Mouse (Mus musculus): ENCODE measurements around the gene Otof. TPM values are rescaled to one million over a fixed set of nuclear protein-coding genes. Genes with fewer than 3 reads are reported as not detected.

Otof gene
- total and polyA plus RNA-seq, 3 experiments = 0.04 to 0.07 TPM; not detected in 1

- in situ Hi-C loops (cut with MboI; ENCODE audit: low pct_ligation_motif_present, low pct_unique_long_range_greater_than_20kb, low sequenced_read_pairs) (no loop called here), dilution Hi-C loops (cut with MboI; ENCODE audit: extremely low pct_ligation_motif_present, extremely low pct_unique_long_range_greater_than_20kb, low sequenced_read_pairs) (no loop called here)
- no peaks in the 10 kb centered on the region for H3K27me3 ChIP-seq (replicated peaks)
- no peak overlapping the region for H3K27ac ChIP-seq (ENCODE audit: insufficient read depth, low read depth)
- H3K9ac ChIP-seq (ENCODE audit: insufficient read depth, low read depth) = no peak overlapping the region
- no peak for DNase-seq (ENCODE audit: extremely low read depth)
- H3K36me3 ChIP-seq (replicated peaks in 1 of 2; ENCODE audit: control insufficient read depth in 1 of 2, insufficient read depth in 1 of 2, low read length in 1 of 2) = no peaks in the 10 kb centered on the region
- no peaks in the 10 kb centered on the region for H3K9me3 ChIP-seq (replicated peaks; ENCODE audit: low read length)
- H3K4me1 ChIP-seq (ENCODE audit: control insufficient read depth in 1 of 2, insufficient read depth in 2 of 2) = peaks cover 0 to 6% of the 10 kb centered on the region in 2 experiments; a peak in 2 of 4 replicates
- TF ChIP-seq UBTF (IDR thresholded peaks at IDR 0.05; ENCODE audit: low read depth, low read length) (peak; percentile 62; the same call in 1 of the 2 replicates), CTCF (conservative IDR thresholded peaks at IDR 0.05 in 1 of 2, IDR thresholded peaks at IDR 0.05 in 1 of 2; ENCODE audit: low read depth in 2 of 2, low read length in 2 of 2) (no peak), TBP (conservative IDR thresholded peaks at IDR 0.05; ENCODE audit: low read depth, low read length) (peak; percentile 83)
- peak overlapping the region; percentile 6 for H3K4me2 ChIP-seq (ENCODE audit: insufficient read depth, low read depth, poor library complexity, severe bottlenecking)
- no peaks in the 10 kb centered on the region for H3K79me2 ChIP-seq (replicated peaks; ENCODE audit: control insufficient read depth, extremely low read depth, insufficient read depth, poor library complexity, severe bottlenecking)
- H3K4me3 ChIP-seq (replicated peaks in 1 of 3; ENCODE audit: low read depth in 2 of 3, low read length in 2 of 3, poor library complexity in 1 of 3) = no peak overlapping the region
These were observed 106.1 kb downstream of the Otof start for GRCm38 (mm10) chr5:30355559-30356159.

DNA sequence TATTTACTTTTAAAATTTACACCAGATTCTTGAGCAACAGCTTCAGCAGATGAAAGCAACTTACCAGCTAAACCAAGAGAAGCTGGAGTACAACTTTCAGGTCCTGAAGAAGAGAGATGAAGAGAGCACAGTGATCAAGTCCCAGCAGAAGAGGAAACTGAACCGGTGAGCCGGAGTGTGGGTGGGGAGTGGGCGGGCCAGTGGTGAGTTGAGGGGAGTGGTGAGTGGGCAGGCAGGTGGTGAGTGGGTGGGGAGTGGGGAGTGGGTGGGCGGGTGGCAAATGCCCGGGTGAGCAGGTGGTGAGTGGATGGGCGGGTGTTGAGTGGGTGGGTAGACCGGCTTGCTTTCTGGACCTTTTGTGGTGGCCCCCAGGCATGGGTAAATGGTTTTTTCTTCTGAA, 106.6 kb downstream of the Otof start:
- H3K36me3 ChIP-seq (replicated peaks in 1 of 2; ENCODE audit: control insufficient read depth in 1 of 2, insufficient read depth in 1 of 2, low read length in 1 of 2) = no peaks in the 10 kb centered on the region
- no peak for DNase-seq (ENCODE audit: extremely low read depth)
- H3K27ac ChIP-seq (ENCODE audit: insufficient read depth, low read depth) = no peak overlapping the region
- H3K9ac ChIP-seq (ENCODE audit: insufficient read depth, low read depth) = no peak overlapping the region
- no peaks in the 10 kb centered on the region for H3K27me3 ChIP-seq (replicated peaks)
- no peak overlapping the region for H3K4me3 ChIP-seq (replicated peaks in 1 of 3; ENCODE audit: low read depth in 2 of 3, low read length in 2 of 3, poor library complexity in 1 of 3)
- H3K4me2 ChIP-seq (ENCODE audit: insufficient read depth, low read depth, poor library complexity, severe bottlenecking) = peak overlapping the region; percentile 6
- dilution Hi-C loops (cut with MboI; ENCODE audit: extremely low pct_ligation_motif_present, extremely low pct_unique_long_range_greater_than_20kb, low sequenced_read_pairs) = no loop called here
- peaks cover 0 to 6% of the 10 kb centered on the region in 2 experiments; a peak in 2 of 4 replicates for H3K4me1 ChIP-seq (ENCODE audit: control insufficient read depth in 1 of 2, insufficient read depth in 2 of 2)
- H3K79me2 ChIP-seq (replicated peaks; ENCODE audit: control insufficient read depth, extremely low read depth, insufficient read depth, poor library complexity, severe bottlenecking) = no peaks in the 10 kb centered on the region
- TF ChIP-seq NELFE (IDR thresholded peaks at IDR 0.05; ENCODE audit: low read depth, low read length) (no peak), E2F4 (IDR thresholded peaks at IDR 0.05; ENCODE audit: insufficient replicate concordance, low read depth, low read length) (no peak), UBTF (IDR thresholded peaks at IDR 0.05; ENCODE audit: low read depth, low read length) (no peak), GABPA (IDR thresholded peaks at IDR 0.05; ENCODE audit: insufficient replicate concordance, low read depth, low read length) (no peak), JUN (IDR thresholded peaks at IDR 0.05; ENCODE audit: insufficient read depth, low read depth, low read length) (no peak)
- in situ Hi-C loops (cut with MboI; ENCODE audit: low pct_ligation_motif_present, low pct_unique_long_range_greater_than_20kb, low sequenced_read_pairs) = no loop called here
- H3K9me3 ChIP-seq (replicated peaks; ENCODE audit: low read length) = no peaks in the 10 kb centered on the region

DNA sequence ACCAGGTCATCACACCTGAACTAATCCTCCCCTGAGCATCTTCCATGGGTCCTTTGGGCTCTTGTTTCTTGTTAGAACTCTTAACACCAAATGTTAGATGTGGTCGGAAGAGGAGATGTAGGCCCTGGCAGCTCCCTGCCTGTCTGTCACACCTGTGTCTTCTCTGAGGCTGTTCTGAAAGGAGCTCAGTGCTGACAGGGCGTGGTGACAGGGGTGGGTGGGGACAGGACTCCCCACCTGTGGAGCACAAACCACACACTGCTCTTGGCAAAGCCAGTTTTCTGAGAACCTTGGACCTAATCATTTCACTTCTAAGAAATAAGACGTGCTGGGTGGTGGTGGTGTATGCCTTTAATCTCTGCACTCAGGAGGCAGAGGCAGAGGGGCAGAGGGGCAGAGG, 108.1 kb downstream of the Otof start:
- no peaks in the 10 kb centered on the region for H3K9me3 ChIP-seq (replicated peaks; ENCODE audit: low read length)
- H3K9ac ChIP-seq (ENCODE audit: insufficient read depth, low read depth) = no peak overlapping the region
- no peak overlapping the region for H3K4me3 ChIP-seq (replicated peaks in 1 of 3; ENCODE audit: low read depth in 2 of 3, low read length in 2 of 3, poor library complexity in 1 of 3)
- no peak for TF ChIP-seq MXI1 (IDR thresholded peaks at IDR 0.05; ENCODE audit: low read depth, low read length)
- TF ChIP-seq HCFC1 (IDR thresholded peaks at IDR 0.05; ENCODE audit: low read depth, low read length) = no peak
- no peak for TF ChIP-seq EP300 (IDR thresholded peaks at IDR 0.05; ENCODE audit: low read length)
- no peak for TF ChIP-seq JUND (conservative IDR thresholded peaks at IDR 0.05; ENCODE audit: low read depth, low read length)
- no peak for DNase-seq (ENCODE audit: extremely low read depth)
- H3K27ac ChIP-seq (ENCODE audit: insufficient read depth, low read depth) = no peak overlapping the region
- dilution Hi-C loops (cut with MboI; ENCODE audit: extremely low pct_ligation_motif_present, extremely low pct_unique_long_range_greater_than_20kb, low sequenced_read_pairs) (no loop called here), in situ Hi-C loops (cut with MboI; ENCODE audit: low pct_ligation_motif_present, low pct_unique_long_range_greater_than_20kb, low sequenced_read_pairs) (no loop called here)
- no peaks in the 10 kb centered on the region for H3K36me3 ChIP-seq (replicated peaks in 1 of 2; ENCODE audit: control insufficient read depth in 1 of 2, insufficient read depth in 1 of 2, low read length in 1 of 2)
- H3K4me2 ChIP-seq (ENCODE audit: insufficient read depth, low read depth, poor library complexity, severe bottlenecking) = no peak overlapping the region
- no peaks in the 10 kb centered on the region for H3K27me3 ChIP-seq (replicated peaks)
- no peaks in the 10 kb centered on the region for H3K79me2 ChIP-seq (replicated peaks; ENCODE audit: control insufficient read depth, extremely low read depth, insufficient read depth, poor library complexity, severe bottlenecking)
- H3K4me1 ChIP-seq (ENCODE audit: control insufficient read depth in 1 of 2, insufficient read depth in 2 of 2) = peaks cover 0 to 6% of the 10 kb centered on the region in 2 experiments; a peak in 2 of 4 replicates
